Mouse (Mus musculus): ENCODE measurements around the gene Tbc1d1. TPM values are rescaled to one million over a fixed set of nuclear protein-coding genes. Genes with fewer than 3 reads are reported as not detected.

Gene Tbc1d1
- total RNA-seq, 2 experiments from 2014 or later, result 57.2 to 73.9 TPM

- DNase-seq (ENCODE audit: low spot score), result no peak
These were observed 79.1 kb downstream of the Tbc1d1 start for GRCm38 (mm10) chr5:64235250-64235649.

GRCm38 (mm10) chr5:64236561-64236960, 80.5 kb downstream of the Tbc1d1 start:
- peak; percentile 26 for DNase-seq (ENCODE audit: low spot score)

DNA sequence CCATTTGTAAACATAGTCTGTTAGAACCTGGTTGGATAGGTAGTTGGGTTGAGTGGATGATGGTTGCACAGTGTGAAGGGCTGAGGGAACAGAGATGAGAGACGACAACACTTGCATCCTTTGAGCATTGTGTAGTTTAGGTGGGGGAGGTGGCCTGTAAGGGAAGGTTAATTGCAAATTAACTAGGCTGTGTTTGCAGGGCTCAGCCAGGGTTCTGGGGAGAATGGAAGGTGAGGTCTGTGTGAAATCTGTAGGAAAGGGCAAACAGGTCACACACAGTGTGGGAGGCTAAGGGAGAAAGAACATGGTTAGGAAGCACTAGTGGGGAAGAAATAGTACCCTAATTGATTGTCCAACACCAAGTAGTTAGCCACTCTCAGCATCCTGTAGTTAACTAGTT, 81.2 kb downstream of the Tbc1d1 start:
- DNase-seq (ENCODE audit: low spot score), result no peak

GRCm38 (mm10) chr5:64237693-64238092, 81.6 kb downstream of the Tbc1d1 start:
- DNase-seq (ENCODE audit: low spot score), result no peak

DNA sequence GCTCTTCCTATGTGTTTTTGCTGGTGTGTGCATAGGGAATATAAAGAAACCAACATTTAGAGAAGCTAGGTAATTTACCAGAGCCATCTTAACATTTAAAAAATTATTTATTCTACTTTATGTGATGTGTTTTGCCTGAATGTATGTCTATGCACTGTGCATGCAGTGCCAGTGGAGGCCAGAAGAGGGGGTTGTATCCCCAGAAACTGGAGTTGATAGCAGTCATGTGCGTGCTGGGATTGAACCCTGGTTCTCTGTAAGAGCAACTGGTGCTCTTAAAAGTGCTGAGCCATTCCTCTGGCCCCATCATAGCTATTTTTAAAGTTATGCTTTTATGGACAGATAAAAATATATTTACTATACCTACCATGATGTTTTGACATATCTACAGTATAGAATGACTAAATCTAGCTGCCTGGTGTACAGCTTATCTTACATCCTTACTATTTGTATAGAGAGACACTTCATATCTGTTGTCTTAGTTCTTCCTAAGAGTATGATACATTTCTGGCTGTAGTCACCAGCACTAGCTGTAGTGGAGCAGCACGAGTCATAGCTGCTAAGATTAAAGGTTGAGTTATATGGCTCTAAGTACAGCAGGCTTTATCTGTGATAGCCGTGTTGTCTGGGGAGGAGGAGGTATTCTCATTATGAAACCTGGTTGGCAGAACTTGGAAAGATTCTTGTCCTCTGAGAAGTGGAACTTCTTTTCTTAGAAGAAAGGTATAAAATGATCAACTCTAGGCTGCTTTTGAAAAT, 83.0 kb downstream of the Tbc1d1 start:
- no peak for DNase-seq (ENCODE audit: low spot score)

- no peak for DNase-seq (ENCODE audit: low spot score)
These were observed 85.0 kb downstream of the Tbc1d1 start for GRCm38 (mm10) chr5:64240941-64241682.

- no peak for DNase-seq (ENCODE audit: low spot score)
These were observed 85.8 kb downstream of the Tbc1d1 start for GRCm38 (mm10) chr5:64241867-64242266.

GRCm38 (mm10) chr5:64242795-64243455, 86.8 kb downstream of the Tbc1d1 start:
- no peak for DNase-seq (ENCODE audit: low spot score)

DNA sequence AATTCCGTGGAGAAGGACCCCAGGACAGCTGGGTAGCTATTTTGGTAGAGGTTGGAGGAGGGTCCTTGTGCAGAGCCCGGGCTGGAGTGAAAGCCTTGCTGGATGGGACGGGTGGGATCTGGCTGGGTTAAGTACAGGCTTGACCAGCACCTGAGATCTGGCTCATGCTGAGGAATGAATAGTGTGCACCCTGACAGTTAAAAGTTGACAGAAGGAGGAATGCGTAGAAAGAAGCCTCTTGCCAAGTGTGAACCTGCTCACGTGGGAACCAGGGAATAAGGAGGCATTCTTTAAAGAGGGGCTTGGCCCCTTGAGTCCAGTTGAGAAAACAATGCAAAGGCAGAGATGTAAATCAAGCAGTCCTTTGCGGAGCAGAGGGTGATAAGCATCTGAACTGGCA, 87.6 kb downstream of the Tbc1d1 start:
- DNase-seq (ENCODE audit: low spot score), result no peak

GRCm38 (mm10) chr5:64244283-64244682, 88.2 kb downstream of the Tbc1d1 start:
- no peak for DNase-seq (ENCODE audit: low spot score)

DNA sequence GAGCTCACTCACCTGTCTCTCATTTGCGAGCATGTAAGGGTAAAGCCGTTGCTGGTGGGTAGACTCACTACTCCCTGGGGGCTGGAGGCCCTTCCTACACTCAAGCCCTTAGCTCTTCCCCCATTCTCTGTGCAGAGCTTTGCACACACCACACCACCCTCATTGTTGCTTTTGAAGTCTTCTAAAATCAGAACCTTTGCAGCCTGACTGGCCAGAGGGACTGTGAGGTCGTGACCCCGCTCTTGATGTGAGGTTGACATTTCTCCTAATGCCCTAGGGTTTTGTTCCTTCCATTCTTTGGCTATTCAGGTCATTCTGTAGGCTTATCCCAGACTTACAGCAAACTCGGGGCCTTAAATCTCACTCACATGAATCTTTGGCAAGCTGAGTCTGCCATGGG, 88.6 kb downstream of the Tbc1d1 start:
- DNase-seq (ENCODE audit: low spot score), result no peak

GRCm38 (mm10) chr5:64251435-64251834, 95.3 kb downstream of the Tbc1d1 start:
- no peak for DNase-seq (ENCODE audit: low spot score)

DNA sequence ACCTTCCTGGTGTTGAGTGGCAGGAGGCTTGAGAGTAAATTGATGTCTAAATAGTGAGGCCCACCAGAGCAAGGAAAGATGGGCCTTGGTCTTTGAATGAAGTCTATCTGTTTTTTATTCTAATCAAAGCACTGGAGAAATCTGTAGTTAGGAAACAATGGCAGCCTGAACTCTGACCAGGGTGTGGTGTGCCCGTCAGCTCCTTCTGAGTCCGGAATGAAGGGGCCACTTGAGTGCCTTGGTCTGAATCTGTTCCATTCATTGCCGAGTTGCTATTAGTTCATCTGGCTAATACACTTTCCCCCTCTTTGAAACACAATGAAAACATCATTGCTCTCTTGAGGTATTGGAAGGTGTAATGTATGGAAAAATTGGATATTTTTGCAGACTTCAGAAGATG, 98.2 kb downstream of the Tbc1d1 start:
- DNase-seq (ENCODE audit: low spot score), result no peak

DNA sequence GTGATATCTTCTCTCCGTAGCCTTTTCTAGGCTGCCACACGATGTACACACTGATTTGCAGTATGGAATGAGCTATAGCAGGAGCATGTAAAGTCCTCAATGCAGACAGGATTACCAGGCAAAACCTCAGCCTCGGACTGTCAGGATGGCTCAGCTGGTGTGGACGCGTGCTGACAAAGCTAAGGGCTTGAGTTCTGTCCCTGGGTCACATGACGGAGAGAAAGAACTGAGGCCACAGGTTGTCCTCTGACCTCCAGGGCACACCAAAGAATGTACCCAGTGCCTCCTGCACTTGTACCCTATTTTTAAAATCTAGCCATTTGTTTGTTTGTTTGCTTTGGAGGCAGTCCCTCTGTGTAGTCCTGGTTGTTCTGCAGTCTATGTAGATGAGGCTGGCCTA, 98.9 kb downstream of the Tbc1d1 start:
- DNase-seq (ENCODE audit: low spot score), result no peak

- DNase-seq (ENCODE audit: low spot score), result no peak
These were observed 107.2 kb downstream of the Tbc1d1 start for GRCm38 (mm10) chr5:64263348-64263747.

- DNase-seq (ENCODE audit: low spot score), result no peak
These were observed 107.9 kb downstream of the Tbc1d1 start for GRCm38 (mm10) chr5:64263898-64264478.

- peak; percentile 40 for DNase-seq (ENCODE audit: low spot score)
These were observed 109.0 kb downstream of the Tbc1d1 start for GRCm38 (mm10) chr5:64265145-64265544.

DNA sequence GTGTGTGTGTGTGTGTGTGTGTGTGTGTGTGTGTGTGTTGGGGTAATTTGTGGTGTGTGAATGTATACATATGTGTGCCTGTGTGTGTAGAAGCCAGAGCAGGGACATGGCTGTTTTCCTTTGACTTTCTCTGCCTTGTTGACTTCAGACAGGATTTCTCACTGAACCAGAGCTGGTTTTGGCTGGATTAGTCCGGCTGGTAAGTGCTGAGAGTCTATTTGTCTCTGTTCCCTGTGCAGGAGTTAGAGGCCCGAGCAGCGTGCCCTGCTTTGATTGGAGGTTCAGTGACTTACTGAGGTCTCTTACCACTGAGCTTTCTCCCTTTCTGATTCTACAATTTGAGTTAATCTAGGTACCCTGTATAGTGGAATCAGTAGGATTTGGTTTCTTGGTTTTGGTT, 109.8 kb downstream of the Tbc1d1 start:
- no peak for DNase-seq (ENCODE audit: low spot score)

DNA sequence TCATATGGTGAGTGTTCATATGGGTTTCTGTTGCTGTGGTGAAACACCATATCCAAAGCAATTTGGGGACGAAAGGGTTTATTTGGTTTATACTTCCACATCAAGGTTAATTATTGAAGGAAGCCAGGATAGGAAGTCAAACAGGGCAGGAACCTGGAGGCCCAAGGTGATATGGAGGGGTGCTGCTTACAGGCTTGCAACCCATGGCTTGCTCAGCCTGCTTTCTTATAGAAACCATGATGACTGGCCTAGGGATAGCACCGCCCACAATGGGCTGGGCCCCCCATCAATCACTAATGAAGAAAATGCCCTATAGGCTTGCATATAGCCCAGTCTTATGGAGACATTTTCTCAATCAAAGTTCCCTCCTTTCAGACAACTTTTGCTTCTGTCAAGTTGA, 110.4 kb downstream of the Tbc1d1 start:
- no peak for DNase-seq (ENCODE audit: low spot score)

- DNase-seq (ENCODE audit: low spot score), result no peak
These were observed 111.2 kb downstream of the Tbc1d1 start for GRCm38 (mm10) chr5:64267279-64267678.

- DNase-seq (ENCODE audit: low spot score), result no peak
These were observed 113.6 kb downstream of the Tbc1d1 start for GRCm38 (mm10) chr5:64269669-64270068.

GRCm38 (mm10) chr5:64273517-64273916, 117.4 kb downstream of the Tbc1d1 start:
- DNase-seq (ENCODE audit: low spot score), result no peak
